Mouse (Mus musculus): ENCODE results near the gene Gm3002.
"Not testable (repeated sequence)": the region's sequence is repeated elsewhere in the genome, so short reads cannot be mapped to it uniquely, and the experiment has no call there.

Gene Gm3002

DNA sequence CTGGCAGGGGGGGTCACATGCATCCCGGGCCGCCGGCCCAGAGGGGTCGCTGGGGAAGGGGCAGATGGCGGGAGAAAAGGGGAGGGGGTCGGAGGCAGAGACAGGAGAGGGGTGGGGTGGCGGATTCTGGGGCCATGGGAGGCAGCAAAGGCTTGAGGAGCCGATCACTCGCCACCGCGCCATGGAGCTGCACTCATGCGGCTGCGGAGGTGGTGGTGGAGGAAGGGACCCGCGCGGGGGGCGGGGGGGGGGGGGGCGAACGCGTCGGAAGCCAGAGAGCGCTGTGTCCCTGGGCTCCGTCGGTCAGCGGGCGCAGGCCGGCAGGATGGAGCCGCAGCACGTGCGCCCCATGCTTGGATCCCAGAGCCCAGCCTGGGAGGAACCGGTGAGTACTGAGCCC lies at the start of gene Gm3002:
TSS of gene Gm3002 (plus strand) at position 301 of the 400 bp plus-strand sequence.
- DNase-seq: not testable (repeated sequence)

DNA sequence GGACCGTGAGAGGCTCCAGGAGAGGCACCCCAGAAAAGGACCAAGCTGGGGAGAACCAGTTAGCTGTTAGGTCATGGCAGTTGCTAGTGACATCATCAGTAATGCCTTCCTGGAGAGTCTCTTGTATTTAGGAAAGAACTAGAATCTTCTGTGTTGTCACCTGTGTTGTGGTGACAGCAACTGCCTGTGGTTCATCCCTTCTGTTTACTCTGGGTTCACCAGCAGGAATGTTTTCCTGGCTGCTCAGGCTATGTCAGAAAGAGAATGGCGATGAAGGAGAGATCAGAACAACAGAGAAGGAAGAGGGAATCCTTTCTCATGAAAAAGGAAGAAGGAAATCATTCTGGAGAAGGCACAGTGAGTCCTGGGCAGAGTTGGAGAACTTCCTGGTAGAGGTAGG lies 36.1 kb downstream of the Gm3002 start, which contains the start of gene Gm3033:
TSS of gene Gm3033 (plus strand) at position 301 of the 400 bp plus-strand sequence.
- DNase-seq: not testable (repeated sequence)

DNA sequence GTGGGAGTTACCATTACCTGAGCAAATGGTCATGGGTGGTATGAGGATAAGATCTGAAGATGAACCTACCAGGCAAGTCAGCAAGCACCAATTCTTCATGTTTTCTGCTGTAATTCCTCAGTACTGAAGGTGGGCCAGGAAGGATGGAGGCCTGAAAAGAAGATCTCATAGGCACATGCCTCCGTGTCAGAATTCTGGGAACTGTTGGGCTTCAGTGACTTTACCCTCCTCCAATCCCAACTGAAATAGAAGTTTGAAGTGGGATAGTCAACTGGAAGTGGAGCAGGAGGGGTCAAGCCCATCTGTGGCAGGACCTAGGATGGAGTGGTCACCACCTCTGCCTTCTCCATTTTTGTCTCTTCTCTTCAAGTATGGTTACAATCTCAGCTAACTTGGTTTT lies 74.0 kb downstream of the Gm3002 start, which contains the start of gene Gm2916:
TSS of gene Gm2916 (plus strand) at position 301 of the 400 bp plus-strand sequence.
- not testable (repeated sequence) for DNase-seq

DNA sequence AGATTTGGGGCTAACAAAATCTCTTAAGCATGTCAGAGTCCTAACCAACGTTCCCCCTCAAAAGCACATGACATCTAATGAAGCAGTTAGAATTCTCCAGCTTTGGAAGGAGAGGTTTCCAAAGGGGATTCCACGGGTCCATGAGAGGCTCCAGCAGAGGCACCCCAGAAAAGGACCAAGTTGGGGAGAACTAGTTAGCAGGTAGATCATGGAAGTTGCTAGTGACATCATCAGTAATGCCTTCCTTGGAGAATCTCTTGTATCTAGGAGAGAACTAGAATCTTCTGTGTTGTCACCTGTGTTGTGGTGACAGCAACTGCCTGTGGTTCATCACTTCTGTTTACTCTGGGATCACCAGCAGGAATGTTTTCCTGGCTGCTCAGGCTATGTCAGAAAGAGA lies 121.6 kb downstream of the Gm3002 start, which contains the start of gene Gm3029:
TSS of gene Gm3029 (plus strand) at position 301 of the 400 bp plus-strand sequence.
- DNase-seq: not testable (repeated sequence)

DNA sequence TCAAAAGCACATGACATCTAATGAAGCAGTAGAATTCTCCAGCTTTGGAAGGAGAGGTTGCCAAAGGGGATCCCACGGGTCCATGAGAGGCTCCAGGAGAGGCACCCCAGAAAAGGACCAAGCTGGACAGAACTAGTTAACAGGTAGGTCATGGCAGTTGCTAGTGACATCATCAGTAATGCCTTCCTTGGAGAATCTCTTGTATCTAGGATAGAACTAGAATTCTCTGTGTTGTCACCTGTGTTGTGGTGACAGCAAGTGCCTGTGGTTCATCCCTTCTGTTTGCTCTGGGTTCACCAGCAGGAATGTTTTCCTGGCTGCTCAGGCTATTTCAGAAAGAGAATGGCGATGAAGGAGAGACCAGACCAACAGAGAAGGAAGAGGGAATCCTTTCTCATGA lies 153.4 kb downstream of the Gm3002 start, which contains the start of gene Gm3095:
TSS of gene Gm3095 (plus strand) at position 301 of the 400 bp plus-strand sequence.
- DNase-seq: not testable (repeated sequence)

DNA sequence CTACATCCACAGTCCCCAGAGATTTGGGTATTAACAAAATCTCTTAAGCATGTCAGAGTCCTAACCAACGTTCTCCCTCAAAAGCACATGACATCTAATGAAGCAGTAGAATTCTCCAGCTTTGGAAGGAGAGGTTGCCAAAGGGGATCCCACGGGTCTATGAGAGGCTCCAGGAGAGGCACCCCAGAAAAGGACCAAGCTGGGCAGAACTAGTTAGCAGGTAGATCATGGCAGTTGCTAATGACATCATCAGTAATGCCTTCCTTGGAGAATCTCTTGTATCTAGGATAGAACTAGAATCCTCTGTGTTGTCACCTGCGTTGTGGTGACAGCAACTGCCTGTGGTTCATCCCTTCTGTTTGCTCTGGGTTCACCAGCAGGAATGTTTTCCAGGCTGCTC lies 188.2 kb downstream of the Gm3002 start, which contains the start of gene Gm3099:
TSS of gene Gm3099 (plus strand) at position 301 of the 400 bp plus-strand sequence.
- DNase-seq: not testable (repeated sequence)
